Mouse (Mus musculus): ENCODE measurements around the gene Ocm. TPM values are rescaled to one million over a fixed set of nuclear protein-coding genes. Genes with fewer than 3 reads are reported as not detected.
A peak's percentile ranks its signal among the peaks of the same experiment; 100 is the strongest.
"Not testable (repeated sequence)": the region's sequence is repeated elsewhere in the genome, so short reads cannot be mapped to it uniquely, and the experiment has no call there.

Ocm gene
- polyA plus RNA-seq, 1 experiment from 2014 or later: not detected

- Histone ChIP-seq H3K36me3 (no peaks in the 10 kb centered on the region), H3K27ac (ENCODE audit: poor library complexity, severe bottlenecking) (no peak overlapping the region), H3K4me3 (no peak overlapping the region), H3K4me2 (0 out of 2 replicates have a peak overlapping the region, but pooled peaks have one; percentile 23), H3K27me3 (replicated peaks) (no peaks in the 10 kb centered on the region), H3K9ac (no peak overlapping the region), H3K4me1 (replicated peaks) (no peaks in the 10 kb centered on the region), H3K9me3 (replicated peaks) (peaks cover 7% of the 10 kb centered on the region; the same call in 1 of the 2 replicates)
- ATAC-seq (ENCODE audit: insufficient number of reproducible peaks, low FRiP score): no peak
- 44% methylated on average over 11 of the region's 11 CpGs for WGBS
Observed at GRCm38 (mm10) chr5:144040720-144041364, 14.4 kb upstream of the Ocm start.

GRCm38 (mm10) chr5:144039886-144040285 is 13.4 kb upstream of the Ocm start:
- WGBS: 84% methylated on average over 5 of the region's 5 CpGs

GRCm38 (mm10) chr5:144039156-144039675 is 12.7 kb upstream of the Ocm start:
- Histone ChIP-seq H3K4me1 (replicated peaks) (no peaks in the 10 kb centered on the region), H3K9ac (no peak overlapping the region), H3K9me3 (replicated peaks) (peaks cover 7% of the 10 kb centered on the region; the same call in 1 of the 2 replicates), H3K36me3 (no peaks in the 10 kb centered on the region), H3K4me3 (no peak overlapping the region), H3K27ac (ENCODE audit: poor library complexity, severe bottlenecking) (no peak overlapping the region), H3K4me2 (no peak overlapping the region), H3K27me3 (replicated peaks) (no peaks in the 10 kb centered on the region)
- no peak for ATAC-seq (ENCODE audit: insufficient number of reproducible peaks, low FRiP score)
- 75% methylated on average over 9 of the region's 9 CpGs for WGBS

More at GRCm38 (mm10) chr5:144039886-144040285, 13.4 kb upstream of the Ocm start:
- no peak overlapping the region for H3K4me2 ChIP-seq
- H3K9ac ChIP-seq: no peak overlapping the region
- no peaks in the 10 kb centered on the region for H3K36me3 ChIP-seq
- H3K4me3 ChIP-seq: no peak overlapping the region
- ATAC-seq (ENCODE audit: insufficient number of reproducible peaks, low FRiP score): no peak
- no peaks in the 10 kb centered on the region for H3K4me1 ChIP-seq (replicated peaks)
- H3K9me3 ChIP-seq (replicated peaks): peaks cover 7% of the 10 kb centered on the region; the same call in 1 of the 2 replicates
- no peaks in the 10 kb centered on the region for H3K27me3 ChIP-seq (replicated peaks)
- H3K27ac ChIP-seq (ENCODE audit: poor library complexity, severe bottlenecking): no peak overlapping the region

- no peak overlapping the region for H3K9ac ChIP-seq
- no peak overlapping the region for H3K27ac ChIP-seq (ENCODE audit: poor library complexity, severe bottlenecking)
- no peak overlapping the region for H3K4me3 ChIP-seq
- no peaks in the 10 kb centered on the region for H3K27me3 ChIP-seq (replicated peaks)
- H3K36me3 ChIP-seq: no peaks in the 10 kb centered on the region
- no peaks in the 10 kb centered on the region for H3K4me1 ChIP-seq (replicated peaks)
- H3K9me3 ChIP-seq (replicated peaks): peaks cover 13% of the 10 kb centered on the region
- ATAC-seq (ENCODE audit: insufficient number of reproducible peaks, low FRiP score): no peak
- WGBS: 51% methylated on average over 17 of the region's 17 CpGs
- H3K4me2 ChIP-seq: 0 out of 2 replicates have a peak overlapping the region, but pooled peaks have one; percentile 23
Observed at GRCm38 (mm10) chr5:144036952-144037351, 10.5 kb upstream of the Ocm start.

GRCm38 (mm10) chr5:144034567-144034966 is 8.1 kb upstream of the Ocm start:
- H3K4me3 ChIP-seq: no peak overlapping the region
- no peak overlapping the region for H3K9ac ChIP-seq
- peaks cover 7% of the 10 kb centered on the region; the same call in 1 of the 2 replicates for H3K9me3 ChIP-seq (replicated peaks)
- no peaks in the 10 kb centered on the region for H3K36me3 ChIP-seq
- no peak overlapping the region for H3K4me2 ChIP-seq
- H3K27me3 ChIP-seq (replicated peaks): no peaks in the 10 kb centered on the region
- H3K4me1 ChIP-seq (replicated peaks): no peaks in the 10 kb centered on the region
- H3K27ac ChIP-seq (ENCODE audit: poor library complexity, severe bottlenecking): no peak overlapping the region
- ATAC-seq (ENCODE audit: insufficient number of reproducible peaks, low FRiP score): no peak
- WGBS: 51% methylated on average over 7 of the region's 7 CpGs

- Histone ChIP-seq H3K36me3 (no peaks in the 10 kb centered on the region), H3K27me3 (replicated peaks) (no peaks in the 10 kb centered on the region), H3K4me1 (replicated peaks) (no peaks in the 10 kb centered on the region), H3K27ac (ENCODE audit: poor library complexity, severe bottlenecking) (no peak overlapping the region), H3K9me3 (replicated peaks) (peaks cover 6% of the 10 kb centered on the region; the same call in 1 of the 2 replicates), H3K9ac (no peak overlapping the region), H3K4me2 (no peak overlapping the region), H3K4me3 (no peak overlapping the region)
- no peak for ATAC-seq (ENCODE audit: insufficient number of reproducible peaks, low FRiP score)
- WGBS: 85% methylated on average over 7 of the region's 7 CpGs
Observed at GRCm38 (mm10) chr5:144032491-144032890, 6.0 kb upstream of the Ocm start.

- Histone ChIP-seq H3K27me3 (replicated peaks) (no peaks in the 10 kb centered on the region), H3K4me2 (no peak overlapping the region), H3K36me3 (peaks cover 15% of the 10 kb centered on the region), H3K9ac (no peak overlapping the region), H3K4me3 (no peak overlapping the region), H3K4me1 (replicated peaks) (peaks cover 3% of the 10 kb centered on the region; the same call in 1 of the 2 replicates), H3K9me3 (replicated peaks) (no peaks in the 10 kb centered on the region), H3K27ac (ENCODE audit: poor library complexity, severe bottlenecking) (no peak overlapping the region)
- ATAC-seq (ENCODE audit: insufficient number of reproducible peaks, low FRiP score): no peak
- WGBS: 86% methylated on average over 9 of the region's 9 CpGs
Observed at GRCm38 (mm10) chr5:144015845-144016244, 10.6 kb downstream of the Ocm start.

- H3K9ac ChIP-seq: no peak overlapping the region
- no peaks in the 10 kb centered on the region for H3K9me3 ChIP-seq (replicated peaks)
- no peak for ATAC-seq (ENCODE audit: insufficient number of reproducible peaks, low FRiP score)
- H3K4me2 ChIP-seq: peak overlapping the region; percentile 60
- peaks cover 21% of the 10 kb centered on the region for H3K36me3 ChIP-seq
- H3K27me3 ChIP-seq (replicated peaks): no peaks in the 10 kb centered on the region
- peak overlapping the region; percentile 98; the same call in 1 of the 2 replicates for H3K4me3 ChIP-seq
- H3K4me1 ChIP-seq (replicated peaks): peaks cover 3% of the 10 kb centered on the region; the same call in 1 of the 2 replicates
- H3K27ac ChIP-seq (ENCODE audit: poor library complexity, severe bottlenecking): no peak overlapping the region
- WGBS: 70% methylated on average over 3 of the region's 3 CpGs
Observed at GRCm38 (mm10) chr5:144015312-144015650, 11.2 kb downstream of the Ocm start.

GRCm38 (mm10) chr5:144014551-144015311 is 11.7 kb downstream of the Ocm start, which contains the start of gene Ccz1:
Gene Ccz1 (minus strand): TSS chr5:144014877.
- WGBS: 3% methylated on average over 47 of the region's 47 CpGs
- no peaks in the 10 kb centered on the region for H3K9me3 ChIP-seq (replicated peaks)
- peak within 1 kb of the TSS; percentile 94 for H3K9ac ChIP-seq
- peak within 1 kb of the TSS; percentile 98 for H3K4me3 ChIP-seq
- peak within 1 kb of the TSS; percentile 60 for H3K4me2 ChIP-seq
- H3K36me3 ChIP-seq: peaks cover 25% of the 10 kb centered on the region
- H3K27me3 ChIP-seq (replicated peaks): no peaks in the 10 kb centered on the region
- ATAC-seq (ENCODE audit: insufficient number of reproducible peaks, low FRiP score): peak; percentile 98
- H3K4me1 ChIP-seq (replicated peaks): peaks cover 3% of the 10 kb centered on the region; the same call in 1 of the 2 replicates
- H3K27ac ChIP-seq (ENCODE audit: poor library complexity, severe bottlenecking): peak within 1 kb of the TSS; percentile 66

- WGBS: 62% methylated on average over 13 of the region's 13 CpGs
- Histone ChIP-seq H3K4me3 (peak overlapping the region; percentile 98), H3K36me3 (peaks cover 36% of the 10 kb centered on the region), H3K4me2 (peak overlapping the region; percentile 55)
- H3K4me1 ChIP-seq (replicated peaks); ATAC-seq (ENCODE audit: insufficient number of reproducible peaks, low FRiP score); H3K27me3 ChIP-seq (replicated peaks); H3K9me3 ChIP-seq (replicated peaks); H3K9ac ChIP-seq; H3K27ac ChIP-seq (ENCODE audit: poor library complexity, severe bottlenecking): not testable (repeated sequence)
Observed at GRCm38 (mm10) chr5:144013366-144014134, 12.9 kb downstream of the Ocm start.

Data from heart, embryonic 12.5 days (tissue).